In the genomic region with DNA sequence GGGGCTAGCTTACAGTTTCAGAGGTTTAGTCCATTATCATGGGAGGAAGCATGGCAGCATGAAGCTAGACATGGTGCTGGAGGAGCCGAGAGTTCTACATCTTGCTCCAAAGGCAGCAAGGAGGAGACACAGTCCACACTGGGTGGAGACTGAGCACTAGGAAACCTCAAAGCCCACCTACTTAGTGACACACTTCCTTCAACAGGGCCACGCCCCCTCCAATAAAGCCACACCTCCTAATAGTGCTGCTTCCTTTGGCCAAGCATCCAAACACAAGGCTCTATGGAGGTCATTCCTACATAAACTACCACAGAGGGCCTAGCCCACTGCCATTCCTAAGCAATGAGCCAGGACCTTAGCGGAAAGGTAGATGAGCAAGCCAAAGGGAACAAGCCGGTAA, we compare ENCODE assay signal across 12 mouse cellular contexts.
"Had no signal": no experiment of that assay in that cellular context is flagged by ENCODE, and none has a peak within 500 bp of the region (broad histone marks: within the 10 kb centered on the region; RNA-seq: fewer than 3 reads in every experiment).

No protein-coding gene starts in this region.

- ATAC-seq: lung, postnatal 0 days; midbrain, embryonic 13.5 days had no signal

- H3K27ac ChIP-seq: limb, embryonic 12.5 days; liver, embryonic 15.5 days; midbrain, embryonic 13.5 days; stomach, embryonic 15.5 days had no signal

- DNase-seq: kidney, postnatal 25 days; layer of hippocampus, adult 9-11 months; liver; lung, adult 2 months; lung, postnatal 36 days; thymus, adult 2 months; thymus, postnatal 25 days had no signal

- H3K27me3 ChIP-seq: limb, embryonic 12.5 days; liver, embryonic 15.5 days; midbrain, embryonic 13.5 days; stomach, embryonic 15.5 days had no signal

- H3K9me3 ChIP-seq: limb, embryonic 12.5 days; liver, embryonic 15.5 days; midbrain, embryonic 13.5 days; stomach, embryonic 15.5 days had no signal

- H3K36me3 ChIP-seq: limb, embryonic 12.5 days; liver, embryonic 15.5 days; midbrain, embryonic 13.5 days; stomach, embryonic 15.5 days had no signal

- H3K4me2 ChIP-seq: limb, embryonic 12.5 days; liver, embryonic 15.5 days; midbrain, embryonic 13.5 days had no signal

- H3K4me1 ChIP-seq: limb, embryonic 12.5 days; liver, embryonic 15.5 days; stomach, embryonic 15.5 days had no signal

- H3K9ac ChIP-seq: limb, embryonic 12.5 days; liver, embryonic 15.5 days; midbrain, embryonic 13.5 days; stomach, embryonic 15.5 days had no signal

- H3K4me3 ChIP-seq: limb, embryonic 12.5 days; liver, embryonic 15.5 days; midbrain, embryonic 13.5 days; stomach, embryonic 15.5 days had no signal
